Mouse (Mus musculus) MEL (cell line): ENCODE results near the gene Aven.

Experiments
- CTCF ChIP-seq, 3 experiments: IDR thresholded peaks in 2 of 3; conservative IDR thresholded peaks in 1 of 3; 2 replicates each; pipeline ENCODE4 v1.5.1; 2011 to 2012; ENCODE audit warnings: low read length in 3 of 3, low read depth in 2 of 3, mild to moderate bottlenecking in 2 of 3, improper control_type of control experiment in 1 of 3, inconsistent platforms in 1 of 3, mixed read lengths in 1 of 3, moderate library complexity in 1 of 3; ENCODE audit not compliant: control insufficient read depth in 1 of 3, insufficient read depth in 1 of 3, poor library complexity in 1 of 3, severe bottlenecking in 1 of 3
- MAFK ChIP-seq: IDR thresholded peaks from 2 replicates; pipeline ENCODE4 v1.6.1; 2011; ENCODE audit warnings: low read depth, mild to moderate bottlenecking, low read length, improper control_type of control experiment, borderline replicate concordance
- MAX ChIP-seq: IDR thresholded peaks from 2 replicates; pipeline ENCODE4 v1.6.1; 2011; ENCODE audit warnings: low read length, improper control_type of control experiment
- TBP ChIP-seq: IDR thresholded peaks from 2 replicates; pipeline ENCODE4 v1.8.0; 2011; ENCODE audit warnings: low read depth, low read length, improper control_type of control experiment
- USF2 ChIP-seq, 2 experiments: IDR thresholded peaks; 2 replicates each; pipeline ENCODE4 v1.6.1; 2011 to 2012; ENCODE audit warnings: improper control_type of control experiment in 2 of 2, low read length in 2 of 2, borderline replicate concordance in 1 of 2, inconsistent platforms in 1 of 2, low read depth in 1 of 2, mild to moderate bottlenecking in 1 of 2; ENCODE audit not compliant: insufficient read depth in 1 of 2
- ZC3H11A ChIP-seq: IDR thresholded peaks from 2 replicates; pipeline ENCODE4 v1.6.1; 2012; ENCODE audit warnings: low read depth, mild to moderate bottlenecking, inconsistent platforms, low read length, improper control_type of control experiment
- ZNF384 ChIP-seq: IDR thresholded peaks from 2 replicates; pipeline ENCODE4 v1.6.1; 2012; ENCODE audit warnings: low read depth, mild to moderate bottlenecking, inconsistent platforms, low read length, improper control_type of control experiment

DNA sequence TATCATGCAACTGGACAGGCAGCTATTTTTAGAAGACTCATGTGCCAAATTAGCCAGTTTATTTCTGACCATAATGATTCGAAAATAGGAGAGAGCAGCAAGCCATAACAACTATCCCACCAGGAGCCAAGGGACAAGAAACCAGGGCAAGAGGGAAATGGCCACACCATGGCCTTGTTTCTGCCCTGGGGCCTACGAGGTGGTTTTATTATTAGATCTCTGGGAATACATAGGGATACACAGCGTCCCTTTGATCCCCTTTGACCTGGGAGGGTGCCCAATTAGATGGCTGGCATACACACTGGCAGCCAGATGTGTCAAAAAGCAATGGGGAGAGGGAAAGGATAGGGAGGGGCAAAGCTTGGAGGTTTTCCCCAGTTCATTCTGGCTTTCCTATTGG, 161.1 kb downstream of the Aven start:
- TF ChIP-seq MAX (no peak), ZC3H11A (no peak), CTCF (IDR thresholded peaks at IDR 0.05 in 2 of 3, conservative IDR thresholded peaks at IDR 0.05 in 1 of 3; ENCODE audit: control insufficient read depth in 1 of 3, insufficient read depth in 1 of 3, low read depth in 2 of 3, low read length in 3 of 3, poor library complexity in 1 of 3, severe bottlenecking in 1 of 3) (no peak), MAFK (no peak), USF2 (IDR thresholded peaks at IDR 0.05; ENCODE audit: borderline replicate concordance in 1 of 2, insufficient read depth in 1 of 2, low read depth in 1 of 2, low read length in 2 of 2) (no peak), TBP (no peak), ZNF384 (no peak)
